Mouse (Mus musculus) urinary bladder, postnatal 10 days (tissue): ENCODE measurements around the gene Zfp398.

ENCODE experiments used
- DNase-seq: peaks from one replicate; pipeline ENCODE4 v3.0.0; 2022; ENCODE audit warnings: low spot score

Gene Zfp398

GRCm38 (mm10) chr6:47904361-47904760, 68.9 kb downstream of the Zfp398 start:
- no peak for DNase-seq

DNA sequence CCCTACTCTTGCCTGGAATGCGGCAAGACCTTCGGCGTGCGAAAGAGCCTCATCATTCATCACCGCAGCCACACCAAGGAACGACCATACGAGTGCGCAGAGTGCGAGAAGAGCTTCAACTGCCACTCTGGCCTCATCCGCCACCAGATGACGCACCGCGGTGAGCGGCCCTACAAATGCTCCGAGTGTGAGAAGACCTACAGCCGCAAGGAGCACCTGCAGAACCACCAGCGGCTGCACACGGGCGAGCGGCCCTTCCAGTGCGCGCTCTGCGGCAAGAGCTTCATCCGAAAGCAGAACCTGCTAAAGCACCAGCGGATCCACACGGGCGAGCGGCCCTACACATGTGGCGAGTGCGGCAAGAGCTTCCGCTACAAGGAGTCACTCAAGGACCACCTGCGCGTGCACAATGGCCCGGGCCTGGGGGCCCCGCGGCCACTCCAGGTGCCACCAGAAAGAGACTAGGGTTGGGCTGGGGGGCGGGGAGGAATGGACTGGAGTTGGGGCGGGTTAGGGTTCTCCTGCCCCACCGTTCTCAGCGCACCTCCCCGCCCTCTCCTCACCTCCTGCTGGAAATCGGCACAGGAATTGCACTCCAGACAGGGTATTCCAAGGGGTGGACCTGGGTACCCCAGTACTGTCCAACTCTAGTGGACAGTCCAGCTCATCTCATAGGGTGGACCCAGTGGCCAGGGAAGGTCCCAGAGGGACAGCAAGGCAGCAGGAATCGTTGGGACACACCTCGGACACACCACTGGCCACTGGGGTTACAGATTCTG, 69.6 kb downstream of the Zfp398 start:
- DNase-seq, result no peak

- no peak for DNase-seq
Observed at GRCm38 (mm10) chr6:47906326-47906725, 70.9 kb downstream of the Zfp398 start.

DNA sequence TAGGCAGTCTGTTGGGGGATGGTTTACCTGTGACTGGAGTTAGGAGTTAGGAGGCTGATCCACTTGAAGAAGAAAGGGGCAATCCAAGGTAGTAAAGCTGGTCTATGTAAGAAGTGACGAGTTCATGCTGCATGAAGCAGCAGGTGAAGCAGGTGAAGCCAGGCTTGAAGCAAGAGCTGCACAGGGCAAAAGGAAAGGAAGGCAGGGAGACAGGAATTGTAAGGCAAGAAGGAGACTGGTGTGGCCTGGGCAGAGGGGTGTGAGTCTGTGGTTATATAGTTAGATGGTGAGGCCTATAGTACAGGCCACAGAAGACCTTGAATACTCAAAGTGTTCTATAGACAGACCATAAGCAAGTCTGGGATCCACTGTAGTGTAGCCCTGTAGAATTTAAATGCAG, 73.5 kb downstream of the Zfp398 start:
- no peak for DNase-seq

- DNase-seq, result no peak
Observed at GRCm38 (mm10) chr6:47911650-47912049, 76.2 kb downstream of the Zfp398 start.

DNA sequence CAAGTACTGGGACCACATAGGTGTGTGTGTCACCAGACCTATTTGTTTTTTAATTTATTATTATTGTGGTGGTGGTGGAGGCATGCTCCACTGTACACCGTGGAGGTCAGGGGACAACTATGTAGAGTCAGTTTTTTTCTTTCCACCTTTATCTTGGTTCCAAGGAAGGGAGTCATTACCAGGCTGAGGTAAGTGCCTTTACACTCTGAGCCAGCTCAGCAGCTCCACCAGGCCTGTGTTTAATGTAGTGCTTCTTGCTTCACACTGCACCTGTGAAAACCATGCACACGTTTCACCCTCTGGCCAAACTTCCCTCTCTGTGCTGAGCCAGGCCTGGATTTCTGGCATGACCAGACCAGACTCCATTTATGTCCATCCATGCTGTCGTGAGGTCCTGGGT, 77.5 kb downstream of the Zfp398 start:
- no peak for DNase-seq

- DNase-seq, result no peak
Observed at GRCm38 (mm10) chr6:47917051-47917450, 81.6 kb downstream of the Zfp398 start.

GRCm38 (mm10) chr6:47918768-47919274, 83.4 kb downstream of the Zfp398 start:
- no peak for DNase-seq

- DNase-seq, result no peak
Observed at GRCm38 (mm10) chr6:47919646-47920446, 84.4 kb downstream of the Zfp398 start.

DNA sequence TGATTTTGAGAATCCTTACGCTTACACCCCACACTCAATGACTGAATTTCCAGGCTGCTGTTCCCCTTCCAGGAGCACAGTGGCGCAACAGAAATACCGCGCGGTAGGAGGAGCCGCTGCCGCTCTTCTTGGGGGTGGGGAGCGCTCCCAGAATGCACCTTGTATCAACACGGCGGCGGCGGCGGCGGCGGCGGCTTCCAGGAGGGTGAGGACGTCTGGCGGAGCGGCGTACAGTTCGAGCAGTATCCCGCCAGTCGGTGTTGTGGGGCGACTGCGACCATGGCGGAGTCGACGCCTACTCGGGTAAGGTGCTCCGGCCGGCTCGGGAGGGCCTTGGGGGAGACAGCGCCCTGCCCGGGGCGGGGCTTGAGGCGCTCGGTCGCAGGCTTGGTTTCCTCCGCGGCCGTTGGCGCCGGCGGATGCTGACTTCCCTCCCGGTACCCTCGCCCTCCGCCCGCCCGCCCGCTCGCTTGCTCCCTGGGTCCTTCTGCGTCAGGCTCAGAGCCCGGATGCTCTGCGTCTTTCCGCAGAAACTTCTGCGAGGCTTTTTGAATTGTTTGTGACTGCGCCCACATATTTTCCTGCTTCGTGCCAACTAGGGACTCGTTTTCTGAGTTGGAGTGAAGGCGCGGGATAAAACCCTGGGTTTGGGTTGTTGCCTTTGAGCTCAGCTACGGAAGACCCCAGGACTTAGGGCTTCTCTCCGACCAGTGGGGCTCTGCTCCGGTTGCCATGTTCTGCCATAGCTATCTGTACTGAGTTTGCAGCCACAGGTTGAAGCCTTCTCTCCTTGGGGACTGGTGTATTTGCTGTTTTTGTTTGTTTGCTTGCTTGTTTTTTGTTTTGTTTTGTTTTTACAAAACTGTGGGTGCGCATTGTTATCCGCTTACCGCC, 85.2 kb downstream of the Zfp398 start, which contains the start of gene Zfp212:
TSS of gene Zfp212 (plus strand) at position 30 of the 894 bp plus-strand sequence.
- DNase-seq, result peak; percentile 46
